27 mouse cellular contexts compared by ENCODE assay signal in the genomic region with DNA sequence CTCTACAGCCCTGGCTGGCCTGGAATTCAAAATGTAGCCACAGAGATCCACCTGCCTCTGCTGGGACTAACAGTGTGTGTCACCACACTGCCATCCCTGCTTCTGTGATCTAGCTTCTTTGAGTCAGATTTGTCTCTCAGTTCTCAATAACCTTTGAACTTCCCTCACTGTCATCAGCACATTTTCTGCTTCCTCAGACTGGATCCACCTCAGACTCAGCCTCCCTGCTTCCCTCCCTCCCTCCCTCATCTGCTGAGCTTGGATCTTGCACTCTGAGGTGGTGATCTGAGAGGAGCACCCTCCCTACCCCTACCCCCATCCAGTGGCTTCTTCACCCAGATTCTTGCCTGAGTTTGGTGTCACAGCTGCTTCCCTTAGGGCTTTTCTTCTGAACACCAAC. TPM values are rescaled to one million over a fixed set of nuclear protein-coding genes. Genes with fewer than 3 reads are reported as not detected.
A peak's percentile ranks its signal among the peaks of the same experiment; 100 is the strongest.
DNase-seq lines count a peak whose midpoint lies in the region; ATAC-seq and TF ChIP-seq lines count a peak whose summit lies in the region.
"Had no signal": no experiment of that assay in that cellular context is flagged by ENCODE, and none has a peak within 500 bp of the region (broad histone marks: within the 10 kb centered on the region; RNA-seq: fewer than 3 reads in every experiment).

No protein-coding gene starts in this region.

- no peak overlapping the region for H3K4me2 ChIP-seq in liver, embryonic 12.5 days
- no peak overlapping the region for H3K4me2 ChIP-seq in liver, postnatal 0 days (ENCODE audit: low read depth, low read length)
- no peak overlapping the region for H3K4me2 ChIP-seq in intestine, postnatal 0 days (replicated peaks; ENCODE audit: low read depth)
- H3K4me2 ChIP-seq: hindbrain, embryonic 15.5 days; liver, embryonic 15.5 days; lung, embryonic 15.5 days; midbrain, embryonic 11.5 days had no signal

- H3K36me3 ChIP-seq in kidney, adult 2 months (ENCODE audit: control insufficient read depth, insufficient read depth, low read length) = no peaks in the 10 kb centered on the region
- H3K36me3 ChIP-seq in liver, embryonic 12.5 days = no peaks in the 10 kb centered on the region
- no peaks in the 10 kb centered on the region for H3K36me3 ChIP-seq in liver, postnatal 0 days (replicated peaks; ENCODE audit: insufficient read depth, low read length)
- no peaks in the 10 kb centered on the region for H3K36me3 ChIP-seq in intestine, postnatal 0 days (ENCODE audit: control insufficient read depth, insufficient read depth)
- H3K36me3 ChIP-seq: hindbrain, embryonic 10.5 days; hindbrain, embryonic 15.5 days; liver, embryonic 15.5 days; lung, embryonic 15.5 days had no signal

- peak; percentile 64 for DNase-seq in kidney, adult 2 months
- DNase-seq in kidney, postnatal 4 days = no peak
- no peak for DNase-seq in liver, postnatal 0 days
- no peak for DNase-seq in embryo, embryonic 11 days
- no peak for DNase-seq in urinary bladder, postnatal 14 days (ENCODE audit: low spot score)
- DNase-seq: adrenal gland, postnatal 25 days; cerebellum, adult 18-20 months; cerebellum, postnatal 10 days; gastrocnemius, adult 2 months; gastrocnemius, postnatal 36 days; heart, adult 2 months; heart, postnatal 14 days; liver; right cerebral cortex, postnatal 25 days had no signal

- H3K4me3 ChIP-seq in kidney, adult 2 months (ENCODE audit: insufficient read depth, low read depth, low read length) = no peak overlapping the region
- H3K4me3 ChIP-seq in liver, embryonic 12.5 days = no peak overlapping the region
- no peak overlapping the region for H3K4me3 ChIP-seq in liver, postnatal 0 days (ENCODE audit: low read depth, low read length)
- H3K4me3 ChIP-seq in intestine, postnatal 0 days (ENCODE audit: low read depth, low read length) = no peak overlapping the region
- H3K4me3 ChIP-seq: erythroblast, embryonic 14.5 days; gastrocnemius, adult 2 months; heart, adult 2 months; hindbrain, embryonic 10.5 days; hindbrain, embryonic 15.5 days; liver, embryonic 15.5 days; lung, embryonic 15.5 days had no signal

- no peaks in the 10 kb centered on the region for H3K27me3 ChIP-seq in kidney, adult 2 months (replicated peaks; ENCODE audit: control insufficient read depth, insufficient read depth, low read length)
- no peaks in the 10 kb centered on the region for H3K27me3 ChIP-seq in liver, embryonic 12.5 days (replicated peaks)
- H3K27me3 ChIP-seq in liver, postnatal 0 days (ENCODE audit: insufficient read depth, low read length) = no peaks in the 10 kb centered on the region
- H3K27me3 ChIP-seq in intestine, postnatal 0 days (replicated peaks; ENCODE audit: control insufficient read depth, insufficient read depth, low read length) = no peaks in the 10 kb centered on the region
- H3K27me3 ChIP-seq: hindbrain, embryonic 15.5 days; liver, embryonic 15.5 days; lung, embryonic 15.5 days had no signal

- no peak for TF ChIP-seq CTCF in kidney, adult 2 months (conservative IDR thresholded peaks at IDR 0.05; ENCODE audit: insufficient read depth, insufficient read length, low read depth, low read length)
- TF ChIP-seq CTCF in liver, postnatal 0 days (IDR thresholded peaks at IDR 0.05; ENCODE audit: low read depth) = no peak
- no peak for TF ChIP-seq CTCF in intestine, postnatal 0 days (IDR thresholded peaks at IDR 0.05; ENCODE audit: low read depth)

- 0 out of 2 replicates have a peak, but pooled peaks cover 3% of the 10 kb centered on the region for H3K9me3 ChIP-seq in liver, embryonic 12.5 days (replicated peaks)
- H3K9me3 ChIP-seq in liver, postnatal 0 days (ENCODE audit: low read length) = no peaks in the 10 kb centered on the region
- H3K9me3 ChIP-seq in intestine, postnatal 0 days (ENCODE audit: control insufficient read depth) = no peaks in the 10 kb centered on the region
- H3K9me3 ChIP-seq: hindbrain, embryonic 10.5 days; hindbrain, embryonic 15.5 days; liver, embryonic 15.5 days; lung, embryonic 15.5 days had no signal

- no peak overlapping the region for H3K27ac ChIP-seq in kidney, adult 2 months (ENCODE audit: insufficient read depth, low read depth, low read length)
- H3K27ac ChIP-seq in liver, embryonic 12.5 days = peak overlapping the region; percentile 86; the same call in 1 of the 2 replicates
- H3K27ac ChIP-seq in liver, postnatal 0 days (ENCODE audit: low read depth) = no peak overlapping the region
- 0 out of 2 replicates have a peak overlapping the region, but pooled peaks have one; percentile 41 for H3K27ac ChIP-seq in intestine, postnatal 0 days (ENCODE audit: low read depth, low read length)
- H3K27ac ChIP-seq: gastrocnemius, adult 2 months; heart, adult 2 months; hindbrain, embryonic 10.5 days; hindbrain, embryonic 15.5 days; lung, embryonic 15.5 days had no signal

- no peak for TF ChIP-seq POLR2A in kidney, adult 2 months (IDR thresholded peaks at IDR 0.05; ENCODE audit: low read depth, low read length)

- no peaks in the 10 kb centered on the region for H3K4me1 ChIP-seq in kidney, adult 2 months (ENCODE audit: control insufficient read depth, insufficient read depth, low read length)
- H3K4me1 ChIP-seq in liver, embryonic 12.5 days = peaks cover 57% of the 10 kb centered on the region
- peaks cover 11% of the 10 kb centered on the region for H3K4me1 ChIP-seq in liver, postnatal 0 days (ENCODE audit: insufficient read depth)
- H3K4me1 ChIP-seq in intestine, postnatal 0 days (replicated peaks; ENCODE audit: control insufficient read depth, insufficient read depth, low read length) = 0 out of 2 replicates have a peak, but pooled peaks cover 3% of the 10 kb centered on the region
- H3K4me1 ChIP-seq: hindbrain, embryonic 10.5 days; hindbrain, embryonic 15.5 days had no signal

- ATAC-seq in liver, embryonic 12.5 days = no peak
- ATAC-seq in liver, postnatal 0 days = no peak
- no peak for ATAC-seq in intestine, postnatal 0 days
- ATAC-seq: CD4-positive, CD25-positive, alpha-beta regulatory T cell, adult 4 months; forebrain, embryonic 16.5 days; inflammation-experienced regulatory T-cells, adult 6 months; midbrain, embryonic 16.5 days had no signal

- H3K9ac ChIP-seq in liver, embryonic 12.5 days = no peak overlapping the region
- no peak overlapping the region for H3K9ac ChIP-seq in liver, postnatal 0 days (replicated peaks)
- H3K9ac ChIP-seq in intestine, postnatal 0 days (ENCODE audit: low read depth, low read length) = no peak overlapping the region
- H3K9ac ChIP-seq: hindbrain, embryonic 15.5 days; liver, embryonic 15.5 days; lung, embryonic 15.5 days had no signal

- TF ChIP-seq EP300 in liver, postnatal 0 days (IDR thresholded peaks at IDR 0.05; ENCODE audit: low read depth) = no peak

RNA-seq across cellular contexts. Expression of a gene that starts 22.4 kb away (rescaled TPM):
- polyA plus RNA-seq in kidney, adult 2 months (2012; rRNA removed) = 14.0 and 19.3 TPM in 2 replicates
- polyA plus RNA-seq in liver, embryonic 12.5 days (2016; fragmentation: Nextera tagmentation; extraction: Ambion mirVana) = 53.0 and 54.2 TPM in 2 replicates
- 20.0 and 21.2 TPM in 2 replicates for polyA plus RNA-seq in liver, postnatal 0 days (2015; fragmentation: Nextera tagmentation; extraction: Ambion mirVana)
- polyA plus RNA-seq in intestine, postnatal 0 days (2015; fragmentation: Nextera tagmentation; extraction: Ambion mirVana) = 18.3 and 19.5 TPM in 2 replicates

RNA-seq across cellular contexts. Expression of a gene that starts 23.4 kb away (rescaled TPM):
- polyA plus RNA-seq in kidney, adult 2 months (2012; rRNA removed) = not detected in 2 replicates
- polyA plus RNA-seq in liver, embryonic 12.5 days (2016; fragmentation: Nextera tagmentation; extraction: Ambion mirVana) = not detected in 2 replicates
- polyA plus RNA-seq in liver, postnatal 0 days (2015; fragmentation: Nextera tagmentation; extraction: Ambion mirVana) = not detected in 2 replicates
- 0.05 TPM in 1 of 2 replicates, not detected in the other for polyA plus RNA-seq in intestine, postnatal 0 days (2015; fragmentation: Nextera tagmentation; extraction: Ambion mirVana)
- polyA plus RNA-seq: CD4-positive, CD25-positive, alpha-beta regulatory T cell, adult 4 months; erythroblast, embryonic 14.5 days; heart, adult 2 months; hindbrain, embryonic 10.5 days; inflammation-experienced regulatory T-cells, adult 6 months; limb, embryonic 11.5 days; liver, embryonic 15.5 days; lung, embryonic 15.5 days had no signal

RNA-seq across cellular contexts. Expression of a gene that starts 55.6 kb away (rescaled TPM):
- polyA plus RNA-seq in kidney, adult 2 months (2012; rRNA removed) = 182 and 201 TPM in 2 replicates
- polyA plus RNA-seq in liver, embryonic 12.5 days (2016; fragmentation: Nextera tagmentation; extraction: Ambion mirVana) = 32.8 and 33.3 TPM in 2 replicates
- 28.2 and 29.3 TPM in 2 replicates for polyA plus RNA-seq in liver, postnatal 0 days (2015; fragmentation: Nextera tagmentation; extraction: Ambion mirVana)
- 32.5 and 34.4 TPM in 2 replicates for polyA plus RNA-seq in intestine, postnatal 0 days (2015; fragmentation: Nextera tagmentation; extraction: Ambion mirVana)

Comparison
In these comparisons a context has a peak if more than half of its experiments do, and no peak if none do; other contexts are left out.
1. H3K27ac ChIP-seq: peak in liver, embryonic 12.5 days (single experiment) and intestine, postnatal 0 days (single experiment); none in kidney, adult 2 months (single experiment) and liver, postnatal 0 days (single experiment).